ENCODE assay signal across 16 mouse cellular contexts in the genomic region with DNA sequence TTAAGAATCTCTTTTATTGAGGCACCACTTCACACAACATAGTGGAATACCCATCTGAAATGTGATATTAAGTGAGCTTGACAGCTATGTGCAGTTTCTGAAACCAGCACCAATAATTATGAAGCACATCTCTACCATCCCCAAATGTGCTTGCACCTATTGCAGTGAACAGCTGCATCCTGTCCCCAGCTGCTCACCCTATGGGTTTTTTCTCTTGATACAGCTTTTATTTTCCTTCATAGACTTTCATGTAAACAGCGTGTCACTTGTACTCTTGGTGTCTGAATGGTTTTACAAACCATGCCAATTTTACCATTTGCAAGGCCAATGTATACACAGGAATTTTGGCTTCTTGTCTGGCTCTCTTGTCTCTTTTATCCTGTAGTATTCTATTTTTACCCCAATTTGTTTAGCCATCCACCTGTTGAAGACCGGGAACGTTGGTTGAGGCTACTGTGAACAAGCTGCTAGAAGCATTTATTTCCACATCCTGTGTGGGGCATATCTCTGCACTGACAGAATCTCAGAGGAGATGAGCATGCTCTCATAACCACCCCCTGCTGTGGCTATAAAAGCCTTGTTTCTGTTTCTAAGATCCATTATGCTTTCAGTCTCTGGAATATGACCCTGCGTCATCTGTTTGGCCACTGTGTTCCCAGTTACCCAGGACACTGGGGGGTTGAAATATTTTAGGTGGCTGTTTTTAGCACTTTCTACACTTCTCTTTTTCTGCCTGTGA.
DNase-seq lines count a peak whose midpoint lies in the region; TF ChIP-seq lines count a peak whose summit lies in the region.
"Had no signal": no experiment of that assay in that cellular context is flagged by ENCODE, and none has a peak within 500 bp of the region (broad histone marks: within the 10 kb centered on the region; RNA-seq: fewer than 3 reads in every experiment).

No protein-coding gene starts in this region.

- DNase-seq in heart, adult 11 months: peak; percentile 93
- no peak for DNase-seq in heart, postnatal 14 days
- DNase-seq in lung, postnatal 36 days: peak; percentile 4
- no peak for DNase-seq in lung, adult 18-20 months
- peak; percentile 11 to 23 for DNase-seq in thymus, postnatal 36 days
- no peak for DNase-seq in layer of hippocampus, postnatal 10 days (ENCODE audit: low spot score in 2 of 2)
- DNase-seq in ovary, adult 18-20 months (ENCODE audit: low spot score): no peak
- DNase-seq: adrenal gland, postnatal 10 days; cerebellum, adult 9-11 months; forebrain, postnatal 0 days; gastrocnemius, postnatal 25 days had no signal

- no peak overlapping the region for H3K4me3 ChIP-seq in myocyte
- H3K4me3 ChIP-seq: hindbrain, embryonic 12.5 days; layer of hippocampus, adult 2 months; limb, embryonic 15.5 days; midbrain, embryonic 13.5 days had no signal

- no peaks in the 10 kb centered on the region for H3K27me3 ChIP-seq in myocyte (ENCODE audit: control insufficient read depth, insufficient read depth, insufficient read length)
- H3K27me3 ChIP-seq: hindbrain, embryonic 12.5 days; limb, embryonic 15.5 days; midbrain, embryonic 13.5 days had no signal

- H3K4me2 ChIP-seq in myocyte (ENCODE audit: low read depth): peak overlapping the region; percentile 50
- H3K4me2 ChIP-seq: hindbrain, embryonic 12.5 days; limb, embryonic 15.5 days; midbrain, embryonic 13.5 days had no signal

- H3K79me2 ChIP-seq in myocyte (ENCODE audit: control insufficient read depth, insufficient read depth): no peaks in the 10 kb centered on the region

- no peak for TF ChIP-seq POLR2A in myocyte (IDR thresholded peaks at IDR 0.05; ENCODE audit: insufficient read length, low read depth)

- H3K36me3 ChIP-seq in myocyte (ENCODE audit: control insufficient read depth, insufficient read depth): no peaks in the 10 kb centered on the region
- H3K36me3 ChIP-seq: hindbrain, embryonic 12.5 days; limb, embryonic 15.5 days; midbrain, embryonic 13.5 days had no signal

- H3ac ChIP-seq in myocyte (ENCODE audit: control insufficient read depth, insufficient read length): no peak overlapping the region

- intact Hi-C loops in heart, postnatal 14 days (cut with DNase I): no loop called here

TF ChIP-seq in myocyte, 11 proteins besides CTCF, POLR2A, EP300 and RAD21:
- TF ChIP-seq CEBPB (IDR thresholded peaks at IDR 0.05; ENCODE audit: insufficient read depth, poor library complexity, severe bottlenecking): no peak
- peak; percentile 48 for TF ChIP-seq TCF12 (IDR thresholded peaks at IDR 0.05; ENCODE audit: insufficient read depth, poor library complexity, severe bottlenecking)
- TF ChIP-seq MYOD1 (IDR thresholded peaks at IDR 0.05; ENCODE audit: control insufficient read depth in 1 of 3, insufficient read length in 2 of 3, low read depth in 2 of 3): peak; percentile 2 to 80 (median 79)

Comparison
In these comparisons a context has a peak if more than half of its experiments do, and no peak if none do; other contexts are left out.
1. DNase-seq: peak in heart, adult 11 months (single experiment), lung, postnatal 36 days (single experiment) and thymus, postnatal 36 days (2 of 2); none in heart, postnatal 14 days (0 of 2), lung, adult 18-20 months (0 of 2), layer of hippocampus, postnatal 10 days (0 of 2) and ovary, adult 18-20 months (single experiment).